Mouse (Mus musculus): ENCODE measurements around the gene Btbd9. TPM values are rescaled to one million over a fixed set of nuclear protein-coding genes. Genes with fewer than 3 reads are reported as not detected.

The Btbd9 gene
- total RNA-seq, 2 experiments from 2014 or later = 95.6 to 106 TPM

DNA sequence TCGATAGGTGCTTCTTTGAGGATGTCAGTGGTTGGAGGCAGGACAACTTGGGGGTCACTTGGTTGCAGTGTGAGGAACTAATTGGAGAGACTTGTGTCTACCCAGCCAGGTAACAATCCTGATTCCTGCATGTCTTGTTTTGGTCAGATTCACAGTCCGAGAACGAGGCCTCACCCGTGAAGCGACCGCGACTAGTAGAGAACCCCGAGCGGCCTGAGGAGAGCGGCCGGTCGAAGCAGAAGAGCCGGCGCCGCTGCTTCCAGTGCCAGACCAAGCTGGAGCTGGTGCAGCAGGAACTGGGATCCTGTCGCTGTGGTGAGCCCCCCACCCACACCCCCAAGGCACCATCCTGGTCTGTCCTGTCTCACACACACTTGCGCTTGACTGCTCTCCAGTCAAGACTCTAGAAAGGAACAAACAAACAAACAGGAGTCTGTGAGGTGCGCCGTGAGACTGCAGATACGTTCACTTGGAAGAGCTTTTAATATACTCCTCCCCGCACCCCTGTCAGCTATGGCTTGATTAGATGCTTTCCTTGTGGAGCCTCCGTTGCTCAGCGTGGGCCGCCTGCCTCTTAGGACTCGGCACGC is 383.8 kb downstream of the Btbd9 start:
- peak in 1 of 2 experiments; percentile 48 for DNase-seq (ENCODE audit: low spot score in 2 of 2)
- intact Hi-C loops (cut with DNase I) = no loop called here

DNA sequence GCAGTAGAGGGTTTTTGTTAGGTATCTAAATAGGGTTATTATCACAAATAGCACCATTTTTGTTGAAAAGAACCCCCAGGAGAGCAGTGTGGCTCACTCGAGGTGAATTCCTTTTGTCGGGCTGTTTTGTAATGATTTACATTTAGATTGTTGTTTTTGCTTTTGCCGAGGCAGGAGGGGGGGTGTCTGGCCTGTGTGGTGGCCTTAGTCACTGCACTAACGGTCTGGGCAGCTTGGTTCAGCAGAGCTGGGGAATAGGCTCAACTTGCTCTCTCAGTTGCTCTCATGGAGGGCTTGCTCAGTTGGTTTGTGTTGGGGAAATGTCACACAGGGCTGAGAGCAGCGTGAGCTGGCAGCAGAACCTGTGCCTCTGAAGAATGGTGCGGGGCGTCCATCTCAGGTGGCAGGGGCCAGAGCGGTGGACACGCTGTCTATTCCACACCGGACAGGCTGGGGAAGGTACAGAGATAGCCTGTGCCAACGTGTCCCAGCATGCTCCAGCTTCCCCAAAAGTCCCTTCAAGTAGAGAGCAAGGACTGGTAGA is 385.1 kb downstream of the Btbd9 start:
- intact Hi-C loops (cut with DNase I) = no loop called here
- DNase-seq (ENCODE audit: low spot score in 2 of 2) = peak in 1 of 2 experiments; percentile 1

DNA sequence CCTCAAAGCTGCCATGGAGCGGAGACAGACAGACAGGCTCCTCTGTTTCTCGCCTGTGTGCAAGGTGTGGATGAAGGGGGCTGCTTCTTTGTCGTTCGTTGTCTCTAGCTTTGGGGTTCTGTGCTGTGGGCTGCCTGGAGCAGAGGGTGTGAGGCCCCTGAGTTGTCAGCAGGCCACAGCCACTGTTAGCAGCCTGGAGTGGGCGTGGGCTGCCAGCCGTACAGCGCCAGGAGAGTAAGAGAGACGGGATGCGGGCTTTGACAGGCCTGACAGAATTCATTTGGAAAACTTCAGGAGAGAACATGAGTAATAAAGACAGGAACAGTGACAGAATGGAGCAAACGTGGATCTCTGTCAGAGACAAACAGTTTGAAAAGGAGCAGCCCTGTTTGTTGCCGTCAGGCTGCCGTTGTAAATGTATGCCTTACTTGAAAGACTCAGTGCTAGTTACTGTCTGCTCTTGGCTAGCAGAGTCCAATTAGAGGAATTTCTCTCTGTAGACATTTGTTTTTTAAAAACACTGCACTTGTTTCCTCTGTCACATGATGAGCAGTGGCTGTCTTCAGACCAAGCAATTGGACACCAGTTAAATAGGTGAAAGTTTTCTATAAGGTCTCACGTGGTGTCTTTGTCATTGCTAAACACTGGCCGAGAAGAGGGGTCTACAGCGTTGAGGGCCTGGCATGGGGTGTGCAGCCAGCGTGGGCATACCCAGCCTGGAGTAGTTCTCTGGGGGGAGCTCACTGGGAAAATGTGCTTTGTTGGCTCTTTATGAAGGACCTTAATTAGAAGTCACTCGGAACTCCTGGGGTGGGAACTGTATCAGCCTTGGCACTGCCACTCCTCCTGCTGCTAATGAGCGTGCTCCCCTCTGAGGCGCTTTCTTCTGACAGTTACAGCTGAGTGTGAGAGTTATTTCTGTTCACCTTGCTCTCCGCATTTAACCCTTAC is 388.0 kb downstream of the Btbd9 start:
- intact Hi-C loops (cut with DNase I) = no loop called here
- DNase-seq (ENCODE audit: low spot score in 2 of 2) = peak in 1 of 2 experiments; percentile 78

DNA sequence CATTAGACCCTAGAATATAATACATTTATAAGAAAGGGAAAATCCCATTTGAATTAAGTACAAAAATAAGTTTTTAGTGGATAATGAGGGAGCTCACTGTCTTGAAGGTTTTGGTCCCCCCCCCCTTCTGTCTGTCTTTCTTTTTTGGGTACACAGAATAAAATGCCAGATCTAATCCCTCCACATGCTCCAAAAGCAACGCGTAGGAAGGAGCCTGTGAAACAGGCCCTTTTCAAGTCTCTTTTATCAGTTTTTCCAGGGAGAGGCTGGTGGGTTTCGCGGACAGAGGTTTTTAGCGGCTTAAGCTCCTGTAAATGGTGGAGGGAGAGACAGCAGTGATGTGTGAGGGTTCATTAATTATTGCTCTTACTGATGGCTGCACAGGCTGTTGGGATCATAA is 388.7 kb downstream of the Btbd9 start:
- DNase-seq (ENCODE audit: low spot score in 2 of 2) = peak in 1 of 2 experiments; percentile 61
- intact Hi-C loops (cut with DNase I) = no loop called here

DNA sequence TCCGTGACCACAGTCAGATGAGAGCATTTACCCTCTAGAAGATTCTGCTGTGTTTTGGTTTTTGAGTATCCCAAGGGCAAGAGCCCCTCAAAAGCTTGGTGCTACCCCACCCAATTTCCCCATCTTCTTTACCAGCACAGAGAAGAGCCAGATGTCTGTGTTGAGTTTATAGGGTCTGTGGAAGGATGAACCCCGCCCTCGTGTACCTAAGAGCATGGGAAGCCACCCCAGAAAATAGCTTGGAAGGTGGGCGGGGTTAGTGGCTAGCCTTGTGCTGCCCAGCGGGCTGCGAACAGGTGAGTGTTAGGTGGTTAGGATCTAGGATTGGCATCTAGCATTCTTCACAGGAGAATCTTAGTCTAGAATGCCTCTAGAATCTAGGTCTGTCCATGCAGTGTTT is 389.1 kb downstream of the Btbd9 start:
- intact Hi-C loops (cut with DNase I) = no loop called here
- DNase-seq (ENCODE audit: low spot score in 2 of 2) = peak in 1 of 2 experiments; percentile 1

DNA sequence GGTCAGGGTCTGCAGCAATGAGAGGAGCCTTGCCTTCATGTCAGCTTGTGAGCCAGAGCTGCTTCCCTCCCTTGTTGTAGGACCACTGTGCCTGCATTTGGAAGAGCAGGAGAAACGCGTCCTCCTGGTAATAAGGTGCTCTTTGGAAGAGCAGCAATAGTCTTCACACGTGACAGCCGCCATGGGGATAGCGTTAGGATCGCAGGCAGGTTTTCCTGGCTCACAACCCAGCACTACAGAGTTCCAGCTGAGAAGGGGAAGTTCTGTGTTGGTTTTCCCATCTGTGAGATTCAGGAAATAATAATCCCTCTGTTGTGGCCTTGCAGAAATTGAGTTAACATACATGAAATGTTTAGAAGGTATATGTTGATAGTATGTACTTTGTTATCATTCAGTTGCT is 392.7 kb downstream of the Btbd9 start:
- intact Hi-C loops (cut with DNase I) = no loop called here
- DNase-seq (ENCODE audit: low spot score in 2 of 2) = no peak

DNA sequence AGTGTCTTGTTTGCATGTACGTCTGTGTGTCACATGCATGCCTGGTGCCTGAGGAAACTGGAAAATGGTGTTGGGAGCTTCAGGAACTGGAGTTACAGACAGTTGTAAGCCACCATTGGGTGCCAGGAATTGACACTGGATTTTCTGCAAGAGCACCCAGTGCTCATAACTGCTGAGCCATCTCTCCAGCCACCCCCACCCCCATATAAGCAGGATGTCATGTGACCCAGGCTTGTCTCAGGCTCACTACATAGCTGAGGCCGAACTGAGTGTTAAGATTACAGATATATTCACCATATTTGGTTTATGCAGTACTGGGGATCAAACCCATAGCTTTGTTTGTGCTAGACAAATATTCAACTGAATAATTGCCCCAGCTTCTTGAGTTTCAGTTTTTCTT is 394.2 kb downstream of the Btbd9 start:
- DNase-seq (ENCODE audit: low spot score in 2 of 2) = no peak
- intact Hi-C loops (cut with DNase I) = no loop called here

DNA sequence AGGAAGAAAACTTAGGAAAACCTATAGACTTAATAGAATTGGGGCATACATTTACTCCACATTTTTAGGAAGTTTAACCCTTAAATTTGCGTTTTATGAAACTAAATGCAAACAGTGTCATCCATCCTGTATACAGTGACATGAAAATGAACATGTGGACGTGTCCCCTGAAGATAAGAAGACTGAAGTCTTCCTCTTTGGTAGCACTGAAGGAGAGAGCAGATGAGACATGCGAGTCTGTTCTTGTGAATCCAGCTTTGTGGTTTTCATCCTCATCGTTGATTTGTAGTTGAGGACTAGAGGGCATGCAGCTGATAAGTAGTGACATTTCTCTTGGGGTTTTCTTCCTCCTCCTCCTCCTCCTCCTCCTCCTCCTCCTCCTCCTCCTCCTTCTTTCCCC is 394.7 kb downstream of the Btbd9 start:
- intact Hi-C loops (cut with DNase I) = no loop called here
- no peak for DNase-seq (ENCODE audit: low spot score in 2 of 2)

DNA sequence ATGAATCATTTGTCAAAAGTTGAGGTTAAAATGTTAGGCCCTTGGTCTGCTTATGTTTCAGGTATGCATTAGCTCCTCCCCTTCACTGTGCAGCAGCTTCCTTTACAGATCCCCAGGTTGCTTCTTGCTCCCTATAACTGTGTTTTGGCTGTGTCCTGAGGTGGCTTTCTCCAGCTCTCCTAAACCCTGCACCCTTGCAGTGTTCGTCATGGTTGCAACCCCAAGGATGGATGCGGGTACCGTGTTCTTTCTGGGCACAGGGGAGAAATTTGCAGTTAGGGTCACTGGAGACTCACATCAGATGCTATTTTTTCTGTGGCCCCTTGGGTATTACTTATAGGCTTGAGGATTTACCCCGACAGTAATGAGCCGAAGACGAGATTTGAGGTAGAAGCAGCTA is 396.1 kb downstream of the Btbd9 start:
- intact Hi-C loops (cut with DNase I) = no loop called here
- no peak for DNase-seq (ENCODE audit: low spot score in 2 of 2)

DNA sequence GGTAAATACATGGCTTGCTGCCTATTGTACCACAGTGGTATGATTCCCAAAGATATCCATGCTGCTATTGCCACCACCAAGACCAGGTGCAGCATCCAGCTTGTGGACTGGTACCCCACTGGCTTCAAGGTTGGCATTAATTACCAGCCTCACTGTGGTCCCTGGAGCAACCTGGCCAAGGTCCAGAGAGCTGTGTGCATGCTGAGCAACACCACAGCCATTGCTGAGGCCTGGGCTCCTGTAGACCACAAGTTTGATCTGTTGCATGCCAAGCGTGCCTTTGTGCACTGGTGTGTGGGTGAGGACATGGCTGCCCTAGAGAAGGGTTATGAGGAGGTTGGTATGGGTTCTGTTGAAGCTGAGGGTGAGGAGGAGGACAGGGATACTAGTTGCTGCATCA is 397.9 kb downstream of the Btbd9 start:
- intact Hi-C loops (cut with DNase I) = no loop called here
- no peak for DNase-seq (ENCODE audit: low spot score in 2 of 2)

DNA sequence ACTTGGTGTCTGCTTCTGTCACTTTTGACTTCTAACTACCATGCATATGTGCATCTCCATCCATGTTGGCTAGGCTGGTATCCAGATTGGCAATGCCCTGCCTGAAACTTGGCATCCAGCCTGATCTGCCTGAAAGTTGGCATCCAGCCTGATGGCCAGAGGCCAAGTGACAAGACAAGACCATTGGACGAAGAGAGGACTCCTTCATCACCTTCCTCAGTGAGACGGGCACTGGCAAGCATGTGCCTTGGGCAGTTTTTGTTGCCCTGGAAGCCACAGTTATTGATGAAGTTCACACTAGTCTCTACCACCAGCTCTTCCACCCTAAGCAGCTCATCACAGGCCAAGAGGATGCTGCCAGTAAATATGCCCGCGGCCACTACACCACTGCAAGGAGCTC is 398.9 kb downstream of the Btbd9 start:
- no peak for DNase-seq (ENCODE audit: low spot score in 2 of 2)
- intact Hi-C loops (cut with DNase I) = no loop called here

Other genes starting within 250 kb of the Btbd9 start
- under 1 TPM; 0.73 to 0.89 TPM for gene Dnah8, start 47.9 kb upstream of the Btbd9 start, total RNA-seq (2021)
- gene Glo1, start 50.4 kb upstream of the Btbd9 start, total RNA-seq (2021) = 100 to 1,000 TPM; 136 to 143 TPM